Mouse (Mus musculus): ENCODE measurements around the gene Pfkfb4. TPM values are rescaled to one million over a fixed set of nuclear protein-coding genes. Genes with fewer than 3 reads are reported as not detected.

The Pfkfb4 gene
- polyA plus RNA-seq, 1 experiment from 2014 or later = 22.8 TPM

DNA sequence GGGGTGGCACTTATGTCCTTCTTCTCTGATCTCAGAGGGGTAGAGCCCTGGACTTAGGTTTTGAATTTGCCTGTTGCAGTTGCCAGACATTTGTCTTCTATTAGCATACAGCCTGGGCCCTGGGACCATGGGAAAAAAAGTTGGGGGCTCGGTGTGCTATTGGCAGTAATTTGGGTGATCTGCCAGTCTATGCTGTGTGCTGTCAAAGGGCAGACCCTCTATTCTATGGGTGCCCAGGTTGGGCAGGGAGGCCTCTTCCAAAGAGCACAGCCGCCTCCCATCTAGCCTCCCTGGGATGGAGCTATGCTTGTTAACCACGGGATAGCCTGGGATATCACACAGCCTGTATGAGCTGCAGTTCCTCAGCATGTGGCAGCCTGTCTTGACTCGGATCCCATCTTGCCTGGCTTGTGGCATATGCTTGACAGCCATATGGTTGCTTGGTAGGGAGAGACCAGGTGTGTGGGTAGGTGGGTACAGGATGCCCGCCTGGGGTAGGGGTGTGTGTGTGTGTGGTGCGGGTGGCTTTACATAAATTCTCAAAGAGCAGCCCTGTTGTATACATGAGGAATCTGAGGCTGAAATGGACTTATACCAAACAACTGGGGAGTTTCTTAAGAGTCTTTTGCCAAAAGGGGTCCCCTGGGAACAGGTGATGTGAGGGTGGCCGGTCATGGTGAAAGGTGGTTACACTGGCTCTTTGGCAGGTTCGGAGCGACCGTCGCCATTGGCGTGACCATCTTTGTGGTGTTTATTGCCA is 63.9 kb downstream of the Pfkfb4 start:
- ATAC-seq = no peak
- H3K4me3 ChIP-seq (ENCODE audit: low read depth, low read length) = peak overlapping the region; percentile 28
- H3K9me3 ChIP-seq (ENCODE audit: low read length) = no peaks in the 10 kb centered on the region
- TF ChIP-seq EP300 (IDR thresholded peaks at IDR 0.05) (no peak), CTCF (IDR thresholded peaks at IDR 0.05) (no peak)
- no peaks in the 10 kb centered on the region for H3K27me3 ChIP-seq (replicated peaks; ENCODE audit: insufficient read depth, low read length)
- peak overlapping the region; percentile 86 for H3K27ac ChIP-seq (ENCODE audit: low read length)
- DNase-seq (ENCODE audit: low spot score) = no peak
- WGBS = 88% methylated on average over 12 of the region's 12 CpGs
- peak overlapping the region; percentile 49 for H3K4me2 ChIP-seq (replicated peaks; ENCODE audit: low read depth, low read length)
- peaks cover 7% of the 10 kb centered on the region; the same call in 1 of the 2 replicates for H3K4me1 ChIP-seq (ENCODE audit: insufficient read depth, low read depth, low read length)
- H3K9ac ChIP-seq (replicated peaks; ENCODE audit: low read depth) = peak overlapping the region; percentile 37
- peaks cover 23% of the 10 kb centered on the region; the same call in 1 of the 2 replicates for H3K36me3 ChIP-seq (ENCODE audit: insufficient read depth, low read length)

DNA sequence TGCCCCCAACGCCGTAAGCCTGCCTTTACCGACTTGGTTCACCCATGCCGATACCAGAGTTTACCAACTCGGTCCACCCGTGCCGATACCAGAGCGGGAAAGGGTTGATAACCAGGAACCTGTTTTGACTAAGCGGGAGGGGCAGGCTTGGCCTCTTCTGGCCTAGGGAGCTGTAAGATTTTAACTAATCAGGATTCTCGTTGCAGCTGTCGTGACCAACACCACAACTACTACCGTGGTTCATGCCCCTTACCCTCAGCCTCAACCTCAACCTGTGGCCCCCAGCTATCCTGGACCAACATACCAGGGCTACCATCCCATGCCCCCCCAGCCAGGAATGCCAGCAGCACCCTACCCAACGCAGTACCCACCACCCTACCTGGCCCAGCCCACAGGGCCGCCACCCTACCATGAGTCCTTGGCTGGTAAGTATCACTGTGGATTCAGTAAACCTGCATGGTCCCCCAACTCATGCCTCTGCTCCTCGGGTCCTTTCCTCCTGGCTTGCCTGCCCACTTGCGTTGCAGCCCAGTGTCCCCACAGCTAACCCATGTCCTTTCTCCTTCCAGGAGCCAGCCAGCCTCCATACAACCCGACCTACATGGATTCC is 64.6 kb downstream of the Pfkfb4 start:
- TF ChIP-seq CTCF (IDR thresholded peaks at IDR 0.05) = no peak
- no peak for TF ChIP-seq EP300 (IDR thresholded peaks at IDR 0.05)
- 92% methylated on average over 17 of the region's 17 CpGs for WGBS
- Histone ChIP-seq H3K4me1 (ENCODE audit: insufficient read depth, low read depth, low read length) (peaks cover 7% of the 10 kb centered on the region; the same call in 1 of the 2 replicates), H3K27ac (ENCODE audit: low read length) (no peak overlapping the region), H3K4me2 (replicated peaks; ENCODE audit: low read depth, low read length) (no peak overlapping the region), H3K4me3 (ENCODE audit: low read depth, low read length) (no peak overlapping the region), H3K36me3 (ENCODE audit: insufficient read depth, low read length) (peaks cover 23% of the 10 kb centered on the region; the same call in 1 of the 2 replicates), H3K9ac (replicated peaks; ENCODE audit: low read depth) (no peak overlapping the region), H3K27me3 (replicated peaks; ENCODE audit: insufficient read depth, low read length) (no peaks in the 10 kb centered on the region), H3K9me3 (ENCODE audit: low read length) (no peaks in the 10 kb centered on the region)
- ATAC-seq (no peak), DNase-seq (ENCODE audit: low spot score) (no peak)

DNA sequence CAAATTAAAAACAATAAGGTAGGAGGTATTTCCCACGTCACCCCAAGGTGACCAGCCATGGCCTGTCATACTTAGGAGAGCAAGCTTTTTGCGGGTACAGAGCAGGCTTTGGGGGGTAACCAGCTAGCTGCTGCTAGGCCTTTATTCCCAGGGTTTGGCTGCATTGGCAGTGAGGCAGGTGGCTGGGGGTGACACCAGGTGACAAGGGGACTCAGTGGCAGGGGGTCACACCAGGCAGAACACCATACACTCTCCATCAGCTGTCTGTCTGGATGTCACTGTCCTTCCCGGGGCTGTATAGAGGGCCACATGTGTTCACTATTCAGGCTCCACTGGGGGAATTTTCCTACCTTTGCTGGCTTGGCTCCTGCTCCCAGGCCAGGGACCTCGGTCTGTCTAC is 65.3 kb downstream of the Pfkfb4 start:
- no peak for ATAC-seq
- no peaks in the 10 kb centered on the region for H3K27me3 ChIP-seq (replicated peaks; ENCODE audit: insufficient read depth, low read length)
- no peak overlapping the region for H3K4me2 ChIP-seq (replicated peaks; ENCODE audit: low read depth, low read length)
- H3K9ac ChIP-seq (replicated peaks; ENCODE audit: low read depth) = no peak overlapping the region
- no peaks in the 10 kb centered on the region for H3K9me3 ChIP-seq (ENCODE audit: low read length)
- WGBS = 84% methylated on average over 4 of the region's 4 CpGs
- peaks cover 23% of the 10 kb centered on the region; the same call in 1 of the 2 replicates for H3K36me3 ChIP-seq (ENCODE audit: insufficient read depth, low read length)
- no peak overlapping the region for H3K27ac ChIP-seq (ENCODE audit: low read length)
- H3K4me3 ChIP-seq (ENCODE audit: low read depth, low read length) = no peak overlapping the region
- TF ChIP-seq EP300 (IDR thresholded peaks at IDR 0.05) (no peak), CTCF (IDR thresholded peaks at IDR 0.05) (no peak)
- peaks cover 7% of the 10 kb centered on the region; the same call in 1 of the 2 replicates for H3K4me1 ChIP-seq (ENCODE audit: insufficient read depth, low read depth, low read length)
- no peak for DNase-seq (ENCODE audit: low spot score)

DNA sequence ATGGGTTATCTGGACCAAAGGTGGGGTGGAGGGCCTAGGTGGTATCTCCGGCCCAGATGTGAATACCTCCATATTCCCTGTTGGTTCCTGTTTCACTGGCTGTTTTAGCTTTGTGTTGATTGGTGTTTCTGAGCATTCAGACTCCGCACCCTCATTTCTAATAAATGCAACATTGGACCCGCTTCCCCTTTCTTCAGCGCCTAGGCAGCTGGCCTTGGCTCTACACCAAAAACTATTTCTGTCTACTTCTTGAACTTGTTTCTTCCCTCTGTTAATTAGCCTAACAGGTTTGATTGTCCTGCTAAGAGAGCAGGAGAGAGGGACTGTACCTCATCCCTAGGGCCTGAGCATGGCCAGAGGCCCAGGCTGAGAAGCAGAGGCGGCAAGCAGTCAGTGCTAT is 66.0 kb downstream of the Pfkfb4 start:
- peaks cover 18% of the 10 kb centered on the region; the same call in 1 of the 2 replicates for H3K36me3 ChIP-seq (ENCODE audit: insufficient read depth, low read length)

DNA sequence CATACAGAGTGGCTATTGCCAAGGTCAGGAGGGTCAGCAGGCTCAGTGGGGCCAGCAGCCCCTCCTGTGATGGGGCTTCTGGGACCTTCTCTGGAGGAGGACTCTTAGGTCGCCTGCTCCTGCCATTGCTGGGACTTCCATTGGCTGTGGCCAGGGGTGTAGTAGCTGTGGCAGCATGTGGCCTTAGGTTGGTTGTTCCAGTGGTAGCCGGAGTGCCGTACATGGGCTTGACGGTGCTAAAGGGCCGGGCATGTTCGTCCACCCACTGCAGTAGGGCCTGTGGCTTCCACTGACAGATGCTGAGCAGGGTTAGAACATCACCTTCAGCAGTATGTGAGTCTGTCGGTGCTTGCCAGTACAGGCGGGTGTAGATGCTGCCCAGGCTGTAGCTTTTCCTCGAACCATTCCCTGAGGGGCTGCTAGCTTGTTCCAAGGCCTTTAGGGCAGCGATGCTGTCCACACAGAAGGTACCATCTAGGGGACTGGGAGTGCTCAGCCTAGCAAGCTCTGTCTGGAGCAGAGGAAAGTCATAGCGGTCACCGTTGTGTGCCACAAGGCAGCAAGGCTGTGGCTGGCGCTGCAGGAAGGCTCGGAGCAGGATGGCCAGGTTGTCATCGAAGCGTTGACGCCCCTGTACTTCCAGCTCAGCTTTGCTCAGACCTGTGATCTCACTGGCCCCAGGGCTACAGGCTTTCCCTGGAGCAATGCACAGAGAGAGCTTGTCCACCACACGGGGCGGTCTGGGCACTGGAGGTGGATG is 66.6 kb downstream of the Pfkfb4 start:
- H3K4me1 ChIP-seq (ENCODE audit: insufficient read depth, low read depth, low read length) = peaks cover 7% of the 10 kb centered on the region; the same call in 1 of the 2 replicates
- no peaks in the 10 kb centered on the region for H3K27me3 ChIP-seq (replicated peaks; ENCODE audit: insufficient read depth, low read length)
- ATAC-seq (no peak), DNase-seq (ENCODE audit: low spot score) (no peak)
- TF ChIP-seq CTCF (IDR thresholded peaks at IDR 0.05) (no peak), EP300 (IDR thresholded peaks at IDR 0.05) (no peak)
- H3K9ac ChIP-seq (replicated peaks; ENCODE audit: low read depth) = peak overlapping the region; percentile 55; the same call in 1 of the 2 replicates
- H3K9me3 ChIP-seq (ENCODE audit: low read length) = no peaks in the 10 kb centered on the region
- peak overlapping the region; percentile 60 for H3K4me2 ChIP-seq (replicated peaks; ENCODE audit: low read depth, low read length)
- peaks cover 15% of the 10 kb centered on the region; the same call in 1 of the 2 replicates for H3K36me3 ChIP-seq (ENCODE audit: insufficient read depth, low read length)
- H3K4me3 ChIP-seq (ENCODE audit: low read depth, low read length) = peak overlapping the region; percentile 33
- H3K27ac ChIP-seq (ENCODE audit: low read length) = peak overlapping the region; percentile 92; the same call in 1 of the 2 replicates
- 89% methylated on average over 19 of the region's 19 CpGs for WGBS

More for the DNA sequence above, 66.0 kb downstream of the Pfkfb4 start:
- DNase-seq (ENCODE audit: low spot score) (no peak), ATAC-seq (no peak)
- Histone ChIP-seq H3K4me3 (ENCODE audit: low read depth, low read length) (no peak overlapping the region), H3K27ac (ENCODE audit: low read length) (no peak overlapping the region), H3K4me2 (replicated peaks; ENCODE audit: low read depth, low read length) (0 out of 2 replicates have a peak overlapping the region, but pooled peaks have one; percentile 12), H3K27me3 (replicated peaks; ENCODE audit: insufficient read depth, low read length) (no peaks in the 10 kb centered on the region), H3K4me1 (ENCODE audit: insufficient read depth, low read depth, low read length) (peaks cover 7% of the 10 kb centered on the region; the same call in 1 of the 2 replicates), H3K9me3 (ENCODE audit: low read length) (no peaks in the 10 kb centered on the region), H3K9ac (replicated peaks; ENCODE audit: low read depth) (no peak overlapping the region)
- TF ChIP-seq EP300 (IDR thresholded peaks at IDR 0.05) (no peak), CTCF (IDR thresholded peaks at IDR 0.05) (no peak)
- WGBS = 87% methylated on average over 5 of the region's 5 CpGs

Data from lung, postnatal 0 days (tissue).